Mouse (Mus musculus): ENCODE results near the gene Ptprm. TPM values are rescaled to one million over a fixed set of nuclear protein-coding genes. Genes with fewer than 3 reads are reported as not detected.
"Not testable (repeated sequence)": the region's sequence is repeated elsewhere in the genome, so short reads cannot be mapped to it uniquely, and the experiment has no call there.

The Ptprm gene
- polyA plus RNA-seq, 1 experiment from 2014 or later: 14.3 TPM

DNA sequence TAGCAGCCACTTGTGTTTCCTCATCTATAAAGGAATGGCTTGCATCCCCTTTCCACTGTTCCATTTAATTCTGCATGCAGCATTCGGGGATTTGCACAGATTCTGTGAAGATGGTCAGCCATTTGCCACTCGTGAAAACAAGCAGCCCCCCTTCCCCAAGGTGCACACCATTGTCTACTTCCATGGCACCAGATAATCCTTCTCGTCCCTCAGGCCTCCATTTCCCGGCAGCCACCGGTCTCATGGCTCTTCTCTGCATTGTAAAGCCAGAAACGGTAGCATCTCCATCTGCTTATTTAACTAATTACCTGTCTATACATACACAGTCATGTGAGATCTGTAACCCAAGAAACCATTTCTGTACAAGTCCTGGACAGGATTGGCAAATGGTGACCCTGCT, 501.8 kb downstream of the Ptprm start:
- ATAC-seq (ENCODE audit: insufficient number of reproducible peaks, insufficient read depth, low FRiP score, low TSS enrichment, low read depth): no peak
- H3K9me3 ChIP-seq: no peaks in the 10 kb centered on the region
- H3K4me3 ChIP-seq: no peak overlapping the region
- no peaks in the 10 kb centered on the region for H3K36me3 ChIP-seq
- 82% methylated on average over 6 of the region's 6 CpGs for WGBS
- H3K9ac ChIP-seq: no peak overlapping the region
- H3K4me2 ChIP-seq: no peak overlapping the region
- H3K27me3 ChIP-seq: no peaks in the 10 kb centered on the region
- H3K4me1 ChIP-seq: no peaks in the 10 kb centered on the region
- no peak overlapping the region for H3K27ac ChIP-seq

DNA sequence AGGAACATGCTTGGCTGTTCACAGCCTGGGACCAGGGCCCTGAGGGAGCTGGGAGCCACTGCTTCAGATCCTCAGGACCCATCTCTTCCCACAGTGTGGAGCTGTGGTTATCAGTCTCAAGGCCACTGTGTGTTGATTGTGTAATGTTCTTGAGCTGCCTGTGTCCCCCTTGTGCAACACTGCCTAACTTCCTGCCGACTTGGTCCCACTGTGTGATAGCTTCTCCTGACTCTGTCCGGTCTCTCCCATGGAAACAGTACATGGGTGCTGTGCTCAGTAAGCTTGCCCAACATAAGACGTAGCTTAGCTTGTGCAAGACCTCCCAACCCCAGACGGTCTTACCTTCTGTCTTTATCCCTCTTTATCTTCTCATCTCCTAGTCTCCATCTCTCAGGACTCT, 507.2 kb downstream of the Ptprm start:
- H3K27ac ChIP-seq; H3K4me3 ChIP-seq; H3K36me3 ChIP-seq; H3K9me3 ChIP-seq; H3K27me3 ChIP-seq; H3K4me2 ChIP-seq; H3K9ac ChIP-seq; ATAC-seq (ENCODE audit: insufficient number of reproducible peaks, insufficient read depth, low FRiP score, low TSS enrichment, low read depth): not testable (repeated sequence)
- 83% methylated on average over 4 of the region's 4 CpGs for whole genome bisulfite sequencing
- H3K4me1 ChIP-seq: peaks cover 11% of the 10 kb centered on the region; the same call in 1 of the 2 replicates

DNA sequence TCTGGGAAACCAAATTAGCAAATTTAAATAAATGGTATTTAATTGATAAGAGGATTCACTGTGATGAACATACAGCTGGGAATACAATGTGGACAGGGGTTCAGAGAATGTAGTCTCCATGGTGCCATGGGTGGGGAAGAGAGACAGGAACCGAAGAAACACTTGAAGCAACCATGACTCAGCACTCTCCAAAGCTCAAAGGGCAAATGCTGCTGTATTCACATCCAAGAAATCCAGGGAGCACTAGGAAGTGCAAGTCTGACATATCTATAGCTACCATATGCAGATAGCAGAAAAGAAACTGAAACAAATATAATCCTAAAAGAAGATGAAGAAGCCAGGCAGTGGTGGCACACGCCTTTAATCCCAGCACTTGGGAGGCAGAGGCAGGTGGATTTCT, 531.9 kb downstream of the Ptprm start:
- no peak for ATAC-seq (ENCODE audit: insufficient number of reproducible peaks, insufficient read depth, low FRiP score, low TSS enrichment, low read depth)
- no peak overlapping the region for H3K4me2 ChIP-seq
- WGBS: 81% methylated on average over 2 of the region's 2 CpGs
- no peaks in the 10 kb centered on the region for H3K36me3 ChIP-seq
- H3K27ac ChIP-seq: no peak overlapping the region
- H3K9ac ChIP-seq: no peak overlapping the region
- no peaks in the 10 kb centered on the region for H3K9me3 ChIP-seq
- no peaks in the 10 kb centered on the region for H3K27me3 ChIP-seq
- no peaks in the 10 kb centered on the region for H3K4me1 ChIP-seq
- no peak overlapping the region for H3K4me3 ChIP-seq

DNA sequence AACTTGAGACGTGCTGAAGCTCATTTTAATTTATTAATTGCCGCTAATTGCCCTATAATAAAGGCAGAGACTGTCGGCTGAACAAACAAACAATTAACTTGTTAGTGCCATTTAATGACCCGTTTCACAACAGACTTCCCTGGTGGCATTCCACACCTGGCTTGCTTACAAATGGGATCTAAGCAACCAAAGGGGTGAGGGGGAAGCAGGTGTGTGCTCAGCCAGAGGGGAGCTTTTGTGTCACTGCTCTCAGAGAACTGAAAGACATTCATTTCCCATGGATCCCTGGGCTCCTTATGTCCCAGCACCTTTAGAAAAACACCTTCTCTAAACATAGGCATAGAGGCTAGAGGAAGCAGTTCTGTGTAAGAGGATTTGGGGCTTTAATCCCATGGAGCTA, 536.9 kb downstream of the Ptprm start:
- no peaks in the 10 kb centered on the region for H3K4me1 ChIP-seq

DNA sequence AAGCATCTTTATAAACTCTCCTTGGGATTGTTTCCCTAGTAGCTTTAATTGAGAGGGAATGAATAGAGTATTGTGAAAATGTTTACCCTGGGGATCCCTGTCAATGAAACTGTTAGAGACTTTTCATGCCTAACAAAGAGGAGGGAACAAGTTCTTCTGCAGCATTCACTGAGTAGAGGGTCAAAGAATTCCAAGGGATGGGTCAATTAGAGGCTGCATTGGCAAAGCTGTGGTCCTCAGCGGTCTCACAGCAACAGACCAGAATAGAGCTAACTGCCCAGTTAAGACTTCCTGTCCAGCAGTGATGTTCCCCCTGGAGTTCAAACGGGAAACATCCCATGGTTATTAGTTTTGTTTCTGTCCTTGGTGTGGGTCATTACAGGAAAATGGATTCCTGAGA, 538.3 kb downstream of the Ptprm start:
- WGBS: 41% methylated on average over 2 of the region's 2 CpGs
- ATAC-seq (ENCODE audit: insufficient number of reproducible peaks, insufficient read depth, low FRiP score, low TSS enrichment, low read depth): no peak

More for the DNA sequence above, 536.9 kb downstream of the Ptprm start:
- Histone ChIP-seq H3K36me3 (no peaks in the 10 kb centered on the region), H3K9ac (no peak overlapping the region), H3K4me2 (no peak overlapping the region), H3K9me3 (no peaks in the 10 kb centered on the region), H3K4me3 (no peak overlapping the region), H3K27me3 (no peaks in the 10 kb centered on the region), H3K27ac (no peak overlapping the region)
- ATAC-seq (ENCODE audit: insufficient number of reproducible peaks, insufficient read depth, low FRiP score, low TSS enrichment, low read depth): no peak
- 64% methylated on average over 4 of the region's 4 CpGs for WGBS

DNA sequence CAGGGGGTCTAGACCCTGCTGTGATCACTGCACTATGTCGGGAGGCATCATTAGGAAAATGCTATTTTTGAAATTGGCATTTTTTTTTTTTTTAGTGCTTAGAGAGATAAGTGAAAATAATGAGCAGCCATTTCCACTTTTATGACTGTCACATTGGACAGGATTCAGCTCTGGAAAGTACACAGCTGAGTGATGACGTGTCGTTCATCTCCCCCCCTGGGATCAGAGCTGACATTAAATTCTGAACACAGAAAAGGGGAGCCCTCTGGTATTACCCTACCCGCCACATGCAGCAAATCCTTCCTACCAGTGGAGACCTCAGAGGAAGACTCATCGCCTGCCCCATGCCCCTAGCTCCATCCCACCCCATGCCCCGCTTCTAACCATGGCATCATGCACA, 540.5 kb downstream of the Ptprm start:
- H3K9me3 ChIP-seq: no peaks in the 10 kb centered on the region
- no peak for ATAC-seq (ENCODE audit: insufficient number of reproducible peaks, insufficient read depth, low FRiP score, low TSS enrichment, low read depth)
- H3K4me1 ChIP-seq: no peaks in the 10 kb centered on the region
- H3K9ac ChIP-seq: no peak overlapping the region
- no peak overlapping the region for H3K4me2 ChIP-seq
- H3K27me3 ChIP-seq: no peaks in the 10 kb centered on the region
- no peak overlapping the region for H3K4me3 ChIP-seq
- 84% methylated on average over 6 of the region's 6 CpGs for WGBS
- no peaks in the 10 kb centered on the region for H3K36me3 ChIP-seq
- no peak overlapping the region for H3K27ac ChIP-seq

More for the DNA sequence above, 538.3 kb downstream of the Ptprm start:
- Histone ChIP-seq H3K27me3 (no peaks in the 10 kb centered on the region), H3K4me1 (no peaks in the 10 kb centered on the region), H3K4me2 (no peak overlapping the region), H3K27ac (no peak overlapping the region), H3K36me3 (no peaks in the 10 kb centered on the region), H3K9ac (no peak overlapping the region), H3K4me3 (no peak overlapping the region), H3K9me3 (no peaks in the 10 kb centered on the region)

DNA sequence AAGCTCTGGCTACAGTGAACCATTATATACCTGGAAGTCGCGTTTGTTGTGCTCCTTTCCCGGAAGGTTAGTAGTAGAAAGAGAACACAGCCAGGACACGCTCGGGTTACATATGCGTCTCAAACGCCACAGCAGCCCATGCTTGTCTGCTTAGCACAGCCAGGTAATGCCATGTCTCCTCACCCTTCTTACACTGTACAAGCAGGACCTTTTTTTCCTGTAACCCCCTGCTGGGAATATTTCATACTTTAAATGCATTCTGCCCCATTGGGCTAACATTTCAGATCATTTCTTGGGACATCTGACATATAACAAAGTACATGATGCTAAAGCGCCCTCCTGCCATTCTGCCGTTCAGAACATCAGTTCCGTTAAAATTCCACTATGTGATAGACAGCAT, 540.9 kb downstream of the Ptprm start:
- H3K4me3 ChIP-seq: no peak overlapping the region
- no peaks in the 10 kb centered on the region for H3K36me3 ChIP-seq
- ATAC-seq (ENCODE audit: insufficient number of reproducible peaks, insufficient read depth, low FRiP score, low TSS enrichment, low read depth): no peak
- H3K27ac ChIP-seq: no peak overlapping the region
- no peaks in the 10 kb centered on the region for H3K27me3 ChIP-seq
- H3K9ac ChIP-seq: no peak overlapping the region
- H3K4me1 ChIP-seq: no peaks in the 10 kb centered on the region
- WGBS: 79% methylated on average over 10 of the region's 10 CpGs
- no peaks in the 10 kb centered on the region for H3K9me3 ChIP-seq
- no peak overlapping the region for H3K4me2 ChIP-seq

DNA sequence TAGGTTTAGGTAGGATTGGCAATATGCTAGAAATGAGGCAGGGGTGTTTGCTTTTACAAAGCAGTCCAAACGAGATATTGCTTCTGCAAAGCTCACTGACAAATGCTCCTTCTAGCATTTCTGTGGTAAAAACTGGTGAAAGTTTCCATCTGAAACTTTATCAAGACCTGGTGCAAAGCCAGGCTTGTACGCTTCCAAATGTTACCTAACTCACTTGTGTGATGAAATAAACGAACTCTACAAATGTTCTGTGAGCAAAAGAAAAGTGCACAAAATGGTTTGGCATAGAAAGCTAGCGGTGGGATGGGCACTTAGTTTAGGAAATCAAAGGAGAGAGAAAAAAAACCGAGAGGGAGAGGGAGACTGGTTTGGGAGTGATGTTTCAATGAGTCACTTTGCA, 544.5 kb downstream of the Ptprm start:
- no peak overlapping the region for H3K9ac ChIP-seq
- no peak for ATAC-seq (ENCODE audit: insufficient number of reproducible peaks, insufficient read depth, low FRiP score, low TSS enrichment, low read depth)
- whole genome bisulfite sequencing: 75% methylated on average over 5 of the region's 5 CpGs
- no peak overlapping the region for H3K4me3 ChIP-seq
- H3K4me1 ChIP-seq: no peaks in the 10 kb centered on the region
- H3K9me3 ChIP-seq: no peaks in the 10 kb centered on the region
- no peaks in the 10 kb centered on the region for H3K36me3 ChIP-seq
- no peak overlapping the region for H3K4me2 ChIP-seq
- H3K27ac ChIP-seq: no peak overlapping the region
- no peaks in the 10 kb centered on the region for H3K27me3 ChIP-seq

DNA sequence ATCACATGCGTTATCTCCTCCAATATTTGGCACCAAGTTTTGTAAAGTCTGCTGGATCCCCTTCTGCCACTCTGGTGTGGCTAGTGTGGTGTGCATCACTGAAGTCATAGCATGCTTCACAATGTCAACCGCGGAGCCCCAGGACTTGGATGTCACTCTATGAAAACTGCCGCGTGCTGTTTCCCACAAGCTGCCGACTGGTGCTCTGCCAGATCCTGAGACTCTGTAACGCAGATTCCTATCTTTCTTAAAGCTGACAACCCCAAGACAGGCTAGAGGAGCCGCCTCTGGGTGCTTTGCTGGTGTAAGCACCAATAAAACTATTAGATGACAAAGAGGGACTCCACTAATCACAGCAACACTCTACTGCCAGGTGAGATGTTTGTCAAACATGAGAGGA, 546.1 kb downstream of the Ptprm start:
- no peak overlapping the region for H3K4me2 ChIP-seq
- WGBS: 83% methylated on average over 8 of the region's 8 CpGs
- H3K9ac ChIP-seq: no peak overlapping the region
- no peaks in the 10 kb centered on the region for H3K9me3 ChIP-seq
- H3K36me3 ChIP-seq: no peaks in the 10 kb centered on the region
- H3K27ac ChIP-seq: no peak overlapping the region
- no peak overlapping the region for H3K4me3 ChIP-seq
- H3K27me3 ChIP-seq: no peaks in the 10 kb centered on the region
- ATAC-seq (ENCODE audit: insufficient number of reproducible peaks, insufficient read depth, low FRiP score, low TSS enrichment, low read depth): no peak
- H3K4me1 ChIP-seq: no peaks in the 10 kb centered on the region

DNA sequence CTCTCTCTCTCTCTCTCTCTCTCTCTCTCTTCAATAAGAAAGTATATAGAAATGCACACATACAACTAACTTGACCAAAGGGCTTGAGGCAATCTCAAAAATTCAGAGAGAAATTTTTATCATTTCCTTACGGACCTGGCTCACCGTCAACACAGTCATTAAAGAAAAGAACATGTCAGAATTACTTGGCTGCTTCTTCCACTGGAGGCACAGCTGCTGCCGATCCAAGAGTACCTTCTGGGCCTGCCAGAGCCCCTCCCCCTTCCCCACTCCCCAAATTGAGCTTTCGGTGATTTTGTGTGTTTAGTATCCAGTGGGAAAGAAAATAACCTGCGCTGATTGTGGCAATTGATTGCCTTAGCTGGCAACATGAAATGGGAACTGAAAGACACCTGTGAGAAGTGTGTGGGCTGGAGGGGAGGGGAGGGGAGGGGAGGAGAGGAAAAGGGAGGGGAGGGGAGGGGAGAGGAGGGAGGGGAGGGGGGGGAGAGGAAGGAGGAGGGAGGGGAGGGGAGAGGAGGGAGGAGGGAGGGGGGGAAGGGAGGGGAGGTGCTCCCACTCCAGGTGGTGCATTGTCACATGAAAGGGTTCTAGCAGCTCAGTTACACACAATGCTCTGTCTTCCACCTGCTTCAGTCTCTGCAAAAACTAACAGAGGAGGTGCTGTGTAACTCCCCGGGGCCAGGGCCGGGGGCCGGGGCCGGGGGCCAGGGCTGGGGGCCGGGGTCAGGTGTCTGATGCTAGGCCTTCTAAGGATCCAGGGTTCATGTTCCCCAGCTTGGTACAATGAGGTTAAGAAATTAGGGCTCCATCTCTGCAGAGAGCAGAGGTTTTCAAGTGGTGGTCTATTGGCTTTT, 552.2 kb downstream of the Ptprm start:
- no peak overlapping the region for H3K9ac ChIP-seq
- whole genome bisulfite sequencing: 32% methylated on average over 10 of the region's 10 CpGs
- no peaks in the 10 kb centered on the region for H3K36me3 ChIP-seq
- H3K4me3 ChIP-seq: no peak overlapping the region
- no peaks in the 10 kb centered on the region for H3K27me3 ChIP-seq
- no peak overlapping the region for H3K4me2 ChIP-seq
- H3K4me1 ChIP-seq: peaks cover 4% of the 10 kb centered on the region; the same call in 1 of the 2 replicates
- no peaks in the 10 kb centered on the region for H3K9me3 ChIP-seq
- ATAC-seq (ENCODE audit: insufficient number of reproducible peaks, insufficient read depth, low FRiP score, low TSS enrichment, low read depth): no peak
- H3K27ac ChIP-seq: no peak overlapping the region

DNA sequence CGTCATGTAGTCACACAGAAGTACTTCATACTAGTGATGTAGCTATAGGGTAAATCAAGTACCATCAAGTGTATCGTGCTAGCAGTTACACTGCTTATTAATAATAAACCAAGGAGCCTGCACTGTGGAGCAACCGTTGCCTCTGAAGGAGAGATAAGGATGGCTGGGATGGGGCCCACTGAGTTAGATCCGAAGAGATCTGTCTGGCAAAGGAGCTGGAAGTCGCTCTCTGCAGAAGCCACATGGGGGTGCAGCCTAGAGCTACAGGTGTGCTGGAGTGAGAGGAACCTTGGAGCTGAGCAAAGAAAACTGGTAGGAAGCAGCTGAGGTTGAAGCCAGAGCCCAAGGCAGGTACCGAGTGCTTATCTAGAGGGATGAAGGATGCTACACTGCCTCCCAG, 554.0 kb downstream of the Ptprm start:
- Histone ChIP-seq H3K4me1 (peaks cover 4% of the 10 kb centered on the region; the same call in 1 of the 2 replicates), H3K36me3 (no peaks in the 10 kb centered on the region), H3K27me3 (no peaks in the 10 kb centered on the region), H3K9me3 (no peaks in the 10 kb centered on the region), H3K9ac (no peak overlapping the region), H3K4me2 (no peak overlapping the region), H3K4me3 (no peak overlapping the region), H3K27ac (no peak overlapping the region)
- whole genome bisulfite sequencing: 93% methylated on average over 6 of the region's 6 CpGs
- ATAC-seq (ENCODE audit: insufficient number of reproducible peaks, insufficient read depth, low FRiP score, low TSS enrichment, low read depth): no peak

DNA sequence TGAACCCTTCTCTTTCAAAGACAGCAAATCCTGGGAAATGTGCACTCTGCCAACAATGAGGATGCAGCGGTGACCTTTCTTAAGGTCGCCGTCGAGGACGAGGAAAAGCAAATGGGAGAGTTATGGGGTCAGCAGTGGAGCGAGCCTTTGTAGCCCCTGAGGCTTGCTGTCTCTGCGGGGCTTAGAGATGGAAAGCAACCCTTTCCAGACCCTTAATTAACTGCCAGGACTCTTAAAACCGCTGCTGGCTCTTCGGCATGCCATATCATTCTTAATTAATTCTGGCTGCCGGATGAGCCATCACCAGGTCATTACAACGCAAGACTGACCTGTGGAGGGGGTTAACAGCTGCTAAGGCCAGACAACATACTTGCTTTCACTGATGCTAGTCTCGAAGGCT, 568.1 kb downstream of the Ptprm start:
- Histone ChIP-seq H3K9ac (no peak overlapping the region), H3K4me2 (no peak overlapping the region), H3K27ac (no peak overlapping the region), H3K27me3 (no peaks in the 10 kb centered on the region), H3K36me3 (no peaks in the 10 kb centered on the region), H3K4me3 (no peak overlapping the region), H3K9me3 (no peaks in the 10 kb centered on the region), H3K4me1 (peaks cover 9% of the 10 kb centered on the region; the same call in 1 of the 2 replicates)
- ATAC-seq (ENCODE audit: insufficient number of reproducible peaks, insufficient read depth, low FRiP score, low TSS enrichment, low read depth): no peak
- 13% methylated on average over 12 of the region's 12 CpGs for WGBS

Measured in embryonic facial prominence, embryonic 13.5 days (tissue).